Mouse (Mus musculus) adrenal gland, postnatal 36 days (tissue): Measurements from ENCODE around the gene Fam186b. TPM values are rescaled to one million over a fixed set of nuclear protein-coding genes. Genes with fewer than 3 reads are reported as not detected.
A peak's percentile ranks its signal among the peaks of the same experiment; 100 is the strongest.
"Not testable (repeated sequence)": the region's sequence is repeated elsewhere in the genome, so short reads cannot be mapped to it uniquely, and the experiment has no call there.

Experiments used
- DNase-seq, 2 experiments: peaks; one replicate each; pipeline ENCODE4 v3.0.0; 2021; ENCODE audit warnings: mixed read lengths in 1 of 2
- total RNA-seq, 2 experiments: library from RNA; stranded (reverse); gene quantifications; 2 replicates each; pipeline ENCODE4 v1.2.3; 2021

Fam186b gene
- total RNA-seq, 2 experiments from 2014 or later = 3.0 to 3.5 TPM

- DNase-seq = peak; percentile 84 to 87
These were observed 35.9 kb downstream of the Fam186b start for GRCm38 (mm10) chr15:99259730-99260252.

- no peak for DNase-seq
These were observed 36.4 kb downstream of the Fam186b start for GRCm38 (mm10) chr15:99259167-99259729.

- DNase-seq = no peak
These were observed 40.4 kb downstream of the Fam186b start for GRCm38 (mm10) chr15:99255241-99255749.

- DNase-seq = no peak
These were observed 41.1 kb downstream of the Fam186b start for GRCm38 (mm10) chr15:99254477-99255005.

DNA sequence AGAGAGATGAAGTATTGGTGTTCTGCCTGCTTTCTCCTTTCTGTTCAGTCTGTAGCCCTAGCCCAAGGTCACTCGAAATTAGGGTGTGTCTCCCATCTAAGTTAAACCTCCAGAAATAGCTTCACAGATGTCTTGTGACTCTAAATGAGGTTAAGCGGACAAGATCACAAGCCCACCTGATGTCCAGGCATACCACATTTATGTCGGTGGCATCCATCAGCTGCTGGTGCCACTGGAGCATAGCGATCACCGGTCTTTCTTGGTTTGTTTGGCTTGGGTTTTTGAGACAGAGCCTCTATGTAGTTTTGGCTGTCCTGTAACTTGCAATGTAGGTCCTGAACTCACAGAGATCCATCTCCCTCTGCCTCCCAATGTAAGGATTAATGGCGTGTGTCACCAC, 41.9 kb downstream of the Fam186b start:
- no peak for DNase-seq

- DNase-seq = not testable (repeated sequence)
These were observed 42.6 kb downstream of the Fam186b start for GRCm38 (mm10) chr15:99253175-99253479.

DNA sequence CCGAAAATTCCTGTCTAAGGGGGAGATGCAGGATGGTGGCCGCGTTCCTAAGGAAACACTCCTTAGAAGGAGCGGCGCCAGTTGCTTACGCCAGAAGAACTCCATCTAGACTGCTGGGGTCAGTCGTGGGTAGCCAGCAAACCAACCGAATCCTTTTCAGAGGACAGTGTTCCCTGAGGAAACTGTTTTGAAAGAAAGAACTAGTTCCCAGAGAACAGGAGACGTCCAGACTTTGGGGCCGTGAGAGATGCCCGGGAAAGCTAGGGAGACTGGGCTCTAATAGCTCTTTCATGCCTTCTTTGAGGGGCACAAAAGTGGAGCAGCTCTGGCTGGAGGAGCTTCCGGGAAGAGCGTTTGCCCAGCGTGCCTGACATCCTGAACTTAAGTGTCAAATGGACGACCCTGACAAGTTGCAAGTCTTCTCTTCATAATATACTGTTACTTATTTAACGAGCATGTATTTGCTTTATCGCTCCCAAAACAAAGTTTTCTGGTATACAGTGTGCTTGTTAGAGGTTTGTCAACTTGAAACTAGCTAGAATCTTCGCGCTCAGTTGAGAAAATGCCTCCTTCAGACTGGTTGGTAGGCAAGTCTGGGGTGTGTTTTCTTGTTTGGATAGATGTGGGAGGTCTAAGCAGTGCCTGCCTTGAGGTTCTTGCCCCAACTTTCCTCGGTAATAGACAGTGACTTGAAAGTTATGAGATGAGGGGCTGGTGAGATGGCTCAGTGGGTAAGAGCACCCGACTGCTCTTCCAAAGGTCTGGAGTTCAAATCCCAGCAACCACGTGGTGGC, 43.1 kb downstream of the Fam186b start:
- no peak for DNase-seq

- DNase-seq = peak; percentile 96 to 97
These were observed 43.9 kb downstream of the Fam186b start, which contains the start of gene Mcrs1 for GRCm38 (mm10) chr15:99251626-99252380. Mcrs1 (minus strand) TSS chr15:99251961.

DNA sequence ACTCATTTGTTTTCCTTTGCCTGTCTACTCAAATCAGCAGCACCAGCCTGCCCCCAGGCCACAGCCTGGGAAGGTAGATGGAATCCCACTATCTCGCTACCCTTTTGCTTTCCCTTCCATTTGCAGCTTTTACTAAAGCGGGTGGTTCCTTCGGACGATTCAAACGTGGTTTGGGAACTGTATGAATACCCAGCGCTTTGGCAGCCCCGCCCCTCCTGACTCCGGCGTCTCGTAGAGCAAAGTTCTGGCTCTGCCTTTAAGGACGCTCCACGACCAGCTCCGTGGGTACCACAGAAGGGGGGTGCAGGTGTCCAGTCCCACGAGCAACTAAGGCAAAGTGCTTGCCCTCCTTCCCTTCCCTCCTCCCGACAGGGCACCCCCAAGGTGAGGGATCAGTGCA, 44.6 kb downstream of the Fam186b start:
- DNase-seq = peak; percentile 27 to 34

GRCm38 (mm10) chr15:99249938-99250337, 45.8 kb downstream of the Fam186b start:
- no peak for DNase-seq

- no peak for DNase-seq
These were observed 46.7 kb downstream of the Fam186b start for GRCm38 (mm10) chr15:99248972-99249371.

GRCm38 (mm10) chr15:99246736-99247135, 49.0 kb downstream of the Fam186b start:
- not testable (repeated sequence) for DNase-seq

- no peak for DNase-seq
These were observed 53.6 kb downstream of the Fam186b start for GRCm38 (mm10) chr15:99242045-99242444.

DNA sequence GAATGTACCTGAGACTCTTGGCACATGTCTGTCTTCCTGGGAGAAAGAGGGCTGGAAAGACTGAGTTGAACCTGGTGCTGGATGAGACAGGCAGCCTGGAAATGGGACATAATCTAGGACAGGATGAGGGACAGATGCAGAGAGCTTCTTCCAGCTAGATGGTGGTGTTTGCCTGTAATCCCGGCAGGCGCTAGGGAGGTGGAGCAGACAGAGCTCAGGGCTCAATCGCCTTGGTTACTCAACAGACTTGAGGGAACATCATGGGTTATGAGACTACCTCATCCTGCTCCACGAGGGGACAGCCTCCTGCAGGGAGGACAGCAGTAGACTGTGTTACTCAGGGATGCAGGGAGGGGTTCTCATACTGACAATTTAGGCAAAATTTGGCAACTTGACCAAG, 54.4 kb downstream of the Fam186b start:
- DNase-seq = peak in 1 of 2 experiments; percentile 27

- no peak for DNase-seq
These were observed 55.6 kb downstream of the Fam186b start for GRCm38 (mm10) chr15:99240129-99240528.

DNA sequence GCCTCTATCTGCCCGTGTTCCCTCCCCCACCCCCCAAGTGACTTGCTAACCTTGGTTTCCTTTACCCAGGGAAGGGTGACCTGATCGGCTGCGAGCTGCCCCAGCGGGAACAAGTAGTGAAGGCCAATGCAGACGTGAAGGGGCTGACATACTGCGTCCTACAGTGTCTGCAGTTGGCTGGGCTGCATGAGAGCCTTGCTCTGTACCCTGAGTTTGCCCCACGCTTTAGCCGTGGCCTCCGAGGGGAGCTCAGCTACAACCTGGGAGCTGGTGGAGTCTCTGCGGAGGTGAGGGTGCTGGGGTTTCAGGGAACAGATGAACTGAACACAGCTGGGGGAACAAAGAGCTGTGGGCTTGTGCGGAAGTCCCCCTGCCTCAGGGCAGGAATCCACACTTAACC, 57.7 kb downstream of the Fam186b start:
- no peak for DNase-seq

GRCm38 (mm10) chr15:99234326-99235010, 61.2 kb downstream of the Fam186b start:
- DNase-seq = no peak

- DNase-seq = no peak
These were observed 62.0 kb downstream of the Fam186b start for GRCm38 (mm10) chr15:99233719-99234118.

- DNase-seq = no peak
These were observed 63.7 kb downstream of the Fam186b start for GRCm38 (mm10) chr15:99231998-99232397.

- no peak for DNase-seq
These were observed 69.6 kb downstream of the Fam186b start for GRCm38 (mm10) chr15:99226090-99226489.

DNA sequence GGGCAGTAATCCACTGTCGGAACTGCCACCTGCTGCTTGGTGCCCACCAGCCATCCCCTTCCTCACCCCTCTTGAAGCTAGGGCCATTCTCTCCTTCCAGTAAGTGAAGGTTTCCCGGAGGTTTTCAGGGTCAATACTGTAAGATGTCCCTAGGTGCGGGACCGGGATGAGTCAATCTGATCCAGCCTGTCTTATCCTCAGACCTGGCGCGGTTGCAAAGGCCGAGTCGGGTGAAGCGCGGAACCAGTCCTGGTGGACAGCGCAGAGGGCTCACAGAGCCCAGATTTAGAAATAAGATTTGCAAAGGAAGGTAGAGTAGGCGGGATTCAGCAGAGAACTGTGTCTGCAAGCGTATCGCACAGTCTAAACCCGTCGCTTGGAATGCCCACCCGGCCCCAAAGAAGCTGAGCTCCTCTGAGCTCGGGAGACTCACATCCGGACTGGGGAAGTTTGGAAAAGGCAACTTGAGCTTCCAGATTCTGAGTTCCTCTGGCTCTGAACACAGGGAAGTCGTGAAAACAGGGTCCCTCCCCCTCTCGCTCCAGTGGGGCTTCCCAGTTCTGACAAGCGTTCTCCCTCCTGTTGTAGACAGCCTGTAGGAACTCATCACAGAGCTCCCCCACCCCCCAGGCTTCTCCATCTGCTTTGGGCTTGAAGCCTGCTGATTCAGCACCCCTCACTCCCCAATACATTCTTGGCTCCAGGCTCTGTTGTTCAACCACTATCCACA, 70.4 kb downstream of the Fam186b start:
- DNase-seq = peak; percentile 32 to 35
